Mouse (Mus musculus): ENCODE results near the gene Hist1h3e. TPM values are rescaled to one million over a fixed set of nuclear protein-coding genes. Genes with fewer than 3 reads are reported as not detected.
A peak's percentile ranks its signal among the peaks of the same experiment; 100 is the strongest.
"Not testable (repeated sequence)": the region's sequence is repeated elsewhere in the genome, so short reads cannot be mapped to it uniquely, and the experiment has no call there.

The Hist1h3e gene
- total RNA-seq, 2 experiments from 2014 or later, result 49.0 to 79.9 TPM

GRCm38 (mm10) chr13:23571504-23572217 is 9.5 kb upstream of the Hist1h3e start:
- intact Hi-C loops (cut with DNase I), result loop anchor here (5.0 kb wide), 1 partner anchor 1534 kb away; the partner anchor contains the start of genes Hist1h2ah and Hist1h2bk
- not testable (repeated sequence) for DNase-seq

- intact Hi-C loops (cut with DNase I), result loop anchor here (5.0 kb wide), 1 partner anchor 1534 kb away; the partner anchor contains the start of genes Hist1h2ah and Hist1h2bk
- DNase-seq, result peak; percentile 51 to 55
Measured at GRCm38 (mm10) chr13:23571022-23571503, 8.9 kb upstream of the Hist1h3e start, which contains the start of the genes Hist1h2ae and Hist1h2bg. Hist1h2ae (minus strand) TSS chr13:23571220. Hist1h2bg (plus strand) TSS chr13:23571396.

GRCm38 (mm10) chr13:23570261-23571021 is 8.3 kb upstream of the Hist1h3e start:
- intact Hi-C loops (cut with DNase I), result loop anchor here (5.0 kb wide), 1 partner anchor 1533 kb away; the partner anchor contains the start of genes Hist1h2ah and Hist1h2bk
- DNase-seq, result not testable (repeated sequence)

GRCm38 (mm10) chr13:23564482-23564881 is 2.3 kb upstream of the Hist1h3e start:
- intact Hi-C loops (cut with DNase I), result no loop called here
- no peak for DNase-seq

- DNase-seq, result peak in 1 of 2 experiments; percentile 40
Measured at GRCm38 (mm10) chr13:23562699-23563462, 712 bp upstream of the Hist1h3e start.

GRCm38 (mm10) chr13:23561531-23561882 is 662 bp downstream of the Hist1h3e start:
- DNase-seq; intact Hi-C loops (cut with DNase I): not testable (repeated sequence)

More at GRCm38 (mm10) chr13:23562699-23563462, 712 bp upstream of the Hist1h3e start:
- intact Hi-C loops (cut with DNase I), result no loop called here

- intact Hi-C loops (cut with DNase I); DNase-seq: not testable (repeated sequence)
Measured at GRCm38 (mm10) chr13:23560699-23561098, 1.5 kb downstream of the Hist1h3e start.

GRCm38 (mm10) chr13:23556906-23557305 is 5.3 kb downstream of the Hist1h3e start:
- intact Hi-C loops (cut with DNase I), result no loop called here
- DNase-seq, result no peak

GRCm38 (mm10) chr13:23555839-23556416 is 6.2 kb downstream of the Hist1h3e start:
- intact Hi-C loops (cut with DNase I), result no loop called here
- DNase-seq, result peak; percentile 41 to 62

- DNase-seq, result peak; percentile 65 to 75
- intact Hi-C loops (cut with DNase I), result no loop called here
Measured at GRCm38 (mm10) chr13:23554925-23555838, 7.0 kb downstream of the Hist1h3e start.

- no peak for DNase-seq
- intact Hi-C loops (cut with DNase I), result no loop called here
Measured at GRCm38 (mm10) chr13:23554393-23554792, 7.8 kb downstream of the Hist1h3e start.

GRCm38 (mm10) chr13:23552962-23553361 is 9.2 kb downstream of the Hist1h3e start, which contains the start of gene Hist1h1d:
Hist1h1d (plus strand) TSS chr13:23553262.
- no peak for DNase-seq
- intact Hi-C loops (cut with DNase I), result no loop called here

GRCm38 (mm10) chr13:23551931-23552914 is 9.9 kb downstream of the Hist1h3e start:
- intact Hi-C loops (cut with DNase I), result no loop called here
- DNase-seq, result no peak

- intact Hi-C loops (cut with DNase I), result not testable (repeated sequence)
- DNase-seq, result peak; percentile 68 to 83
Measured at GRCm38 (mm10) chr13:23551146-23551834, 10.9 kb downstream of the Hist1h3e start, which contains the start of gene Hist1h4f. Hist1h4f (minus strand) TSS chr13:23551648.

GRCm38 (mm10) chr13:23550761-23551145 is 11.4 kb downstream of the Hist1h3e start:
- DNase-seq, result no peak
- intact Hi-C loops (cut with DNase I), result no loop called here

- intact Hi-C loops (cut with DNase I), result no loop called here
- DNase-seq, result no peak
Measured at GRCm38 (mm10) chr13:23546694-23547093, 15.5 kb downstream of the Hist1h3e start.

- DNase-seq, result not testable (repeated sequence)
Measured at GRCm38 (mm10) chr13:23544787-23545120, 17.4 kb downstream of the Hist1h3e start.

More at GRCm38 (mm10) chr13:23544787-23545120, 17.4 kb downstream of the Hist1h3e start:
- intact Hi-C loops (cut with DNase I), result loop anchor here (5.0 kb wide), 1 partner anchor 153 kb away; the partner anchor contains the start of genes Hist1h1t and Hist1h4c

All from heart, postnatal 14 days (tissue).